ENCODE assay signal across 17 mouse cellular contexts in the genomic region with DNA sequence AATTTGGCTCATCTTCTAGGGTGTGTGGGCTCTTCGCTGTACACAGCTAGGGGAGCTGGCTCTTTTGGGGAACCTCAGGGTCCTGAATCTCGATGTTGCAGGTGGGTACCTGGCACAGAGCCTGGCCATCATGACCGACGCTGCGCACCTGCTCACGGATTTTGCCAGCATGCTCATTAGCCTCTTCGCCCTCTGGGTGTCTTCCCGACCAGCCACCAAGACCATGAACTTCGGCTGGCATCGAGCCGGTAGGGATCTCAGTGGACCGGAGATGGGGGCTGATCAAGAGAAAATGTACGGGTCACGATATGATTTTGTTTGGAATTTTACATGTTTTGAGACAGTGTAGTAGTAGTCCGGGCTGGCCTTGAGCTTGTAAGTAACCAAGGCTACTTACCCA. TPM values are rescaled to one million over a fixed set of nuclear protein-coding genes. Genes with fewer than 3 reads are reported as not detected.
"Had no signal": no experiment of that assay in that cellular context is flagged by ENCODE, and none has a peak within 500 bp of the region (broad histone marks: within the 10 kb centered on the region; RNA-seq: fewer than 3 reads in every experiment).

No protein-coding gene starts in this region.

- H3K36me3 ChIP-seq: neural tube, embryonic 12.5 days; neural tube, embryonic 13.5 days; stomach, embryonic 15.5 days had no signal

- H3K4me3 ChIP-seq: neural tube, embryonic 12.5 days; neural tube, embryonic 13.5 days; stomach, embryonic 15.5 days had no signal

- H3K4me2 ChIP-seq: neural tube, embryonic 12.5 days; neural tube, embryonic 13.5 days; stomach, embryonic 15.5 days had no signal

- H3K9me3 ChIP-seq: neural tube, embryonic 12.5 days; neural tube, embryonic 13.5 days; stomach, embryonic 15.5 days had no signal

- DNase-seq: retina, postnatal 1 day; right cerebral cortex, adult 18-20 months; right cerebral cortex, postnatal 14 days; right cerebral cortex, postnatal 25 days; right cerebral cortex, postnatal 4 days; spleen, adult 18-20 months; thymus, adult 18-20 months; thymus, adult 2 months; thymus, postnatal 14 days; thymus, postnatal 25 days; thymus, postnatal 36 days; thymus, postnatal 4 days had no signal

- H3K27ac ChIP-seq: neural tube, embryonic 12.5 days; neural tube, embryonic 13.5 days; stomach, embryonic 15.5 days; stomach, postnatal 0 days had no signal

- H3K9ac ChIP-seq: neural tube, embryonic 12.5 days; neural tube, embryonic 13.5 days; stomach, embryonic 15.5 days had no signal

RNA-seq across cellular contexts. Expression of gene Slc30a2, which starts 2.8 kb away (rescaled TPM):
- polyA plus RNA-seq: neural tube, embryonic 12.5 days; stomach, embryonic 14.5 days had no signal

RNA-seq across cellular contexts. Expression of gene Trim63, which starts 30.9 kb away (rescaled TPM):
- polyA plus RNA-seq: stomach, embryonic 14.5 days had no signal
